Mouse (Mus musculus): ENCODE measurements around the gene Gm20388. TPM values are rescaled to one million over a fixed set of nuclear protein-coding genes. Genes with fewer than 3 reads are reported as not detected.

The Gm20388 gene
- total RNA-seq, 1 experiment from 2014 or later: 3.6 TPM

GRCm38 (mm10) chr8:119960531-119961104 is 50.0 kb downstream of the Gm20388 start:
- peak; percentile 51 for DNase-seq

GRCm38 (mm10) chr8:119964859-119965258 is 54.2 kb downstream of the Gm20388 start:
- DNase-seq: no peak

GRCm38 (mm10) chr8:119967435-119967834 is 56.8 kb downstream of the Gm20388 start:
- DNase-seq: no peak

- DNase-seq: peak; percentile 35
Measured at GRCm38 (mm10) chr8:119970169-119970568, 59.5 kb downstream of the Gm20388 start.

- DNase-seq: no peak
Measured at GRCm38 (mm10) chr8:119972558-119972957, 61.9 kb downstream of the Gm20388 start.

- no peak for DNase-seq
Measured at GRCm38 (mm10) chr8:119978770-119979381, 68.2 kb downstream of the Gm20388 start.

- no peak for DNase-seq
Measured at GRCm38 (mm10) chr8:119981253-119981652, 70.6 kb downstream of the Gm20388 start.

GRCm38 (mm10) chr8:119984085-119984484 is 73.4 kb downstream of the Gm20388 start:
- DNase-seq: no peak

GRCm38 (mm10) chr8:119986174-119986573 is 75.5 kb downstream of the Gm20388 start:
- DNase-seq: no peak

GRCm38 (mm10) chr8:119988087-119988486 is 77.4 kb downstream of the Gm20388 start:
- peak; percentile 64 for DNase-seq

- DNase-seq: peak; percentile 65
Measured at GRCm38 (mm10) chr8:119992249-119992648, 81.6 kb downstream of the Gm20388 start, which contains the start of gene Crispld2. Gene Crispld2 (plus strand): TSS chr8:119992438.

GRCm38 (mm10) chr8:119994114-119994513 is 83.5 kb downstream of the Gm20388 start:
- no peak for DNase-seq

- peak; percentile 42 for DNase-seq
Measured at GRCm38 (mm10) chr8:119994556-119994955, 83.9 kb downstream of the Gm20388 start.

- no peak for DNase-seq
Measured at GRCm38 (mm10) chr8:119997266-119997665, 86.6 kb downstream of the Gm20388 start.

GRCm38 (mm10) chr8:120000461-120000860 is 89.8 kb downstream of the Gm20388 start:
- DNase-seq: peak; percentile 46

GRCm38 (mm10) chr8:120001712-120002111 is 91.1 kb downstream of the Gm20388 start:
- DNase-seq: peak; percentile 24

- no peak for DNase-seq
Measured at GRCm38 (mm10) chr8:120002348-120002747, 91.7 kb downstream of the Gm20388 start.

GRCm38 (mm10) chr8:120004154-120004702 is 93.6 kb downstream of the Gm20388 start:
- DNase-seq: peak; percentile 71

GRCm38 (mm10) chr8:120004705-120005381 is 94.2 kb downstream of the Gm20388 start:
- no peak for DNase-seq

GRCm38 (mm10) chr8:120006645-120007160 is 96.1 kb downstream of the Gm20388 start:
- no peak for DNase-seq

- no peak for DNase-seq
Measured at GRCm38 (mm10) chr8:120007178-120007577, 96.5 kb downstream of the Gm20388 start.

GRCm38 (mm10) chr8:120009284-120009683 is 98.6 kb downstream of the Gm20388 start:
- no peak for DNase-seq

GRCm38 (mm10) chr8:120012491-120012890 is 101.8 kb downstream of the Gm20388 start:
- DNase-seq: no peak
